Mouse (Mus musculus): Measurements from ENCODE around the gene Lima1. TPM values are rescaled to one million over a fixed set of nuclear protein-coding genes. Genes with fewer than 3 reads are reported as not detected.

Gene Lima1
- total and polyA plus RNA-seq, 2 experiments from 2014 or later: 6.9 to 8.0 TPM

DNA sequence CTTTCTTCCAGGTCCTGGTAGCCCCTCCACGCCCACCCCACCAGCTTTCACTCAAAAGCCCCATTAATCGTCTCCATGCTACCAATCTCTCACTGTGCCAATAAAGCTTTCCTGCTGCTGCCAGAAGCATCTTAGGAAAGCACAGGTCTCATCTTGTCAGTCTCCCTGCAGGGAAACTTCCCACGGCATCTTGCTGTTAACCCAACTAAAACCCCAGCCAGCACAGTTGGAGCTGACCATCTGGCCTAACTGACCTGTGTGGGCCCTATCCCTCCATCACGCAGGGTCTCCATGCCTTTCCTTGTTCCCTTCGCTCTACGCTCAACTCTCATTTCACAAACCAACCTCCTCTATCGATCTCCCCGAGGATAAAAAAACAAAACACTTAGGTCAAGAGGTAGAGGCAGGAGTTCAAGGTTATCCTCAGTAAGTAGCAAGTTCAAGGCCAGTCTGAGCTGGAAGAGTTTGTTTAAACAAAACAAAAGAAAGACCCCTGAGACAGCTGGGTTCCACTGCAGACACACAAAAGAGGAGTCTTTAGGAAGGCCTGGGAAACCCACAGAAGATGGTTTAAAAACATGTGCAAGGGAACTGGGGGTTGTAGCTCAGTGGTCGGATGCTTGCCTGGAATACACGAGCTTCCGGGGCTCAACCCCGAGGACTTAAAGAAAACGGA is 36.0 kb downstream of the Lima1 start:
- Histone ChIP-seq H3K4me1 (ENCODE audit: insufficient read depth, low read length) (no peaks in the 10 kb centered on the region), H3K4me3 (ENCODE audit: low read length) (no peak overlapping the region), H3K36me3 (ENCODE audit: insufficient read depth, low read length) (no peaks in the 10 kb centered on the region), H3K9ac (replicated peaks; ENCODE audit: low read length) (no peak overlapping the region), H3K9me3 (ENCODE audit: low read length) (no peaks in the 10 kb centered on the region), H3K27ac (no peak overlapping the region), H3K4me2 (ENCODE audit: low read depth, low read length) (no peak overlapping the region), H3K27me3 (ENCODE audit: insufficient read depth, low read length) (no peaks in the 10 kb centered on the region)
- DNase-seq (ENCODE audit: low spot score) (no peak), ATAC-seq (no peak)
- 71% methylated on average over 13 of the region's 13 CpGs for WGBS
- TF ChIP-seq CTCF (IDR thresholded peaks at IDR 0.05; ENCODE audit: low read depth): no peak

DNA sequence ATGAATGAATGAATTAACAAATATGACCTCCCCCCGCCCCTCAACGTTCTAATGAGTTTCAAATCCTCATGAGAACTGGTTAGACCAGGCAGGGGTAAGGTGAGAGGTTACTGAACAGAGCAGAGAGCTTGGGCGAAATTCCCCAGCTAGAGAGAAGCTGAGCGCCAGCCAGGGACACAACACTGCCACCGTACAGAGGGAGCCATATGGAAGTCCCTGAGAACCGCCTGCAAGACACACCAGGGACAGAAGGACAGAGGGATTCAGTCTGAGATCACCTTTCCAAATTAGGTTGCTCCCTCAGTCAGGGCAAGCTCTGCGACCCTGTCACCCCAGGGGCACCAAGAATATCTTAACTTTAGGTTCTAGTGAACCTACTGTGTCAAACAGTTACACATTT is 37.7 kb downstream of the Lima1 start:
- Histone ChIP-seq H3K4me3 (ENCODE audit: low read length) (no peak overlapping the region), H3K27me3 (ENCODE audit: insufficient read depth, low read length) (no peaks in the 10 kb centered on the region), H3K4me2 (ENCODE audit: low read depth, low read length) (no peak overlapping the region), H3K9me3 (ENCODE audit: low read length) (no peaks in the 10 kb centered on the region), H3K9ac (replicated peaks; ENCODE audit: low read length) (no peak overlapping the region), H3K4me1 (ENCODE audit: insufficient read depth, low read length) (no peaks in the 10 kb centered on the region), H3K27ac (no peak overlapping the region), H3K36me3 (ENCODE audit: insufficient read depth, low read length) (no peaks in the 10 kb centered on the region)
- 83% methylated on average over 7 of the region's 7 CpGs for WGBS
- TF ChIP-seq CTCF (IDR thresholded peaks at IDR 0.05; ENCODE audit: low read depth): no peak
- no peak for ATAC-seq
- DNase-seq (ENCODE audit: low spot score): no peak

DNA sequence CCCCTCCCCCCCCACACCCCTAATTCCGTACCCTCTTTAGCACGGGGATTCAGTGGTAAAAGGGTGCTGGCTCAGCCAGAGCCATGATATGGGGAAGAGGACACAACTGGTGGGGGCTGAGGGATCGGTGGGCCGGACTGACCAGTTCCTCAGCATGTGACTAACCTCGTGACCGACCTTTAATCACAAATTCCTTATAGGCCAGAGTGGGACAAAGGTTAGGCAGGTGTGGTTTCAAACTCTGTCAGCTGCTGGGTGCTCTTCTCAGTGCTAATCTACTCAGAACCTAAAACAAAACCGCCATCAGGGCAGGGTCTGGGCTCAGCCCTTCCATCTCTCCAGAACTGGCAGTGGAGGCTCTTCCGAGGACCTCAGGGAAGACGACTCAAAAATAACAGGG is 40.1 kb downstream of the Lima1 start:
- Histone ChIP-seq H3K4me2 (ENCODE audit: low read depth, low read length) (no peak overlapping the region), H3K27me3 (ENCODE audit: insufficient read depth, low read length) (no peaks in the 10 kb centered on the region), H3K36me3 (ENCODE audit: insufficient read depth, low read length) (no peaks in the 10 kb centered on the region), H3K4me1 (ENCODE audit: insufficient read depth, low read length) (no peaks in the 10 kb centered on the region), H3K9ac (replicated peaks; ENCODE audit: low read length) (no peak overlapping the region), H3K27ac (no peak overlapping the region), H3K4me3 (ENCODE audit: low read length) (no peak overlapping the region), H3K9me3 (ENCODE audit: low read length) (no peaks in the 10 kb centered on the region)
- WGBS: 77% methylated on average over 9 of the region's 9 CpGs
- no peak for TF ChIP-seq CTCF (IDR thresholded peaks at IDR 0.05; ENCODE audit: low read depth)
- no peak for DNase-seq (ENCODE audit: low spot score)
- no peak for ATAC-seq

DNA sequence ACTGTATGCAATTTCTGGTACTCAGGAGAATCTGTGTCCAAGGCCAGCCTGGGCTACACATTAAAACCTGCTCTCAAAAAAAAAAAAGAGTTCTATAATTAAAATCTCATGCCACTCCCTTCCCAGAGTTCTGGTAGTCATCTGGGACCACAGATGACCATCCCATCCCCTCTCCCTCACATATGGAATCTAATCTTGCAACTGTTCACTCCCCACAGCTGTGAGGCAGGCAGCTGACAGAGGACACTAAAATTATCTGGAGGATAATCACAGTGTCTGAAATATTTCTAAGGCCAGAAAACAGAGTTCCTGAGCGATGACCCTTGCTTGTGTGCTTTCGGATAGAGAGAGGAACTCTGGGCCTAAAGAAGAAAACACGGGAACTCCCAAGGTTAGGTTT is 40.6 kb downstream of the Lima1 start:
- Histone ChIP-seq H3K4me1 (ENCODE audit: insufficient read depth, low read length) (no peaks in the 10 kb centered on the region), H3K4me2 (ENCODE audit: low read depth, low read length) (no peak overlapping the region), H3K27me3 (ENCODE audit: insufficient read depth, low read length) (no peaks in the 10 kb centered on the region), H3K4me3 (ENCODE audit: low read length) (no peak overlapping the region), H3K36me3 (ENCODE audit: insufficient read depth, low read length) (no peaks in the 10 kb centered on the region), H3K27ac (no peak overlapping the region), H3K9me3 (ENCODE audit: low read length) (no peaks in the 10 kb centered on the region), H3K9ac (replicated peaks; ENCODE audit: low read length) (no peak overlapping the region)
- WGBS: 90% methylated on average over 3 of the region's 3 CpGs
- TF ChIP-seq CTCF (IDR thresholded peaks at IDR 0.05; ENCODE audit: low read depth): no peak
- DNase-seq (ENCODE audit: low spot score): no peak
- ATAC-seq: no peak

DNA sequence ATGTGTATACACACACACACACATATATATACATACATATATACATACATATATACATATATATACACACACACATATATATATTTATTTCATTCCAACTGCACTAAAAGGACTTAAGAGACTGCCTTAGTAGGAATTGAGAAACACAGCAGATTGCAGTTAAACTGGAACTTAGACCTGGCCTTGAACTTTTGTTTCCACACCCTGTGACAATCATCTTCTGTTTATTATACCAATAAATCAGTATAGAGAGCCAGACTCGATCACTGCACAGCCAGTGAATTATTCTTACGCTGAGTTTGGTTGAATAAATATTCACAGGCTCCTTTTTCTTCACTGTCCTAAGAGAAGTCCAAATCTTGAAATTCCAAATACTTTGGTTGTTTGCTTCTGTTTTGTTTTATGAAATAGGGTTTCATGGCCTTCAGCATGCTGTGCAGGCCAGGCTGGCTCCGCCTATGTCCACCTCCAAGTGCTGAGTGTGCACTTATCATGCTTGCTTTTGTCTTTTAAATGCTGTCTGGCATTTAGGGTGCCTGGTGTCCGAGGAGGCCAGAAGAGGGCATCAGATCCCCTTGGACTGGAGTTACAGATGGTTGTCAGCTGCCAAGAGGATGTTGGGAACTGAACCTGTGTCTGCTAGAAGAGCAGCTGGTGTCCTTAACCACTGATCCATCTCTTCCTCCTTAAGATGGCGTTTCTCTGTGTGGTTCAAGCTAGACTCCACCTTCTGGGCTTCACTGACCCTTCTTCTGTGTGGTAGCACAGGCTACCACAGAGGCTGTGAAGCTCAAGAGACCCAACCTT is 41.4 kb downstream of the Lima1 start:
- 82% methylated on average over 5 of the region's 5 CpGs for WGBS
- Histone ChIP-seq H3K36me3 (ENCODE audit: insufficient read depth, low read length) (no peaks in the 10 kb centered on the region), H3K27ac (no peak overlapping the region), H3K9me3 (ENCODE audit: low read length) (no peaks in the 10 kb centered on the region), H3K27me3 (ENCODE audit: insufficient read depth, low read length) (no peaks in the 10 kb centered on the region), H3K4me3 (ENCODE audit: low read length) (no peak overlapping the region), H3K4me1 (ENCODE audit: insufficient read depth, low read length) (no peaks in the 10 kb centered on the region), H3K4me2 (ENCODE audit: low read depth, low read length) (no peak overlapping the region), H3K9ac (replicated peaks; ENCODE audit: low read length) (no peak overlapping the region)
- no peak for DNase-seq (ENCODE audit: low spot score)
- no peak for ATAC-seq
- no peak for TF ChIP-seq CTCF (IDR thresholded peaks at IDR 0.05; ENCODE audit: low read depth)

DNA sequence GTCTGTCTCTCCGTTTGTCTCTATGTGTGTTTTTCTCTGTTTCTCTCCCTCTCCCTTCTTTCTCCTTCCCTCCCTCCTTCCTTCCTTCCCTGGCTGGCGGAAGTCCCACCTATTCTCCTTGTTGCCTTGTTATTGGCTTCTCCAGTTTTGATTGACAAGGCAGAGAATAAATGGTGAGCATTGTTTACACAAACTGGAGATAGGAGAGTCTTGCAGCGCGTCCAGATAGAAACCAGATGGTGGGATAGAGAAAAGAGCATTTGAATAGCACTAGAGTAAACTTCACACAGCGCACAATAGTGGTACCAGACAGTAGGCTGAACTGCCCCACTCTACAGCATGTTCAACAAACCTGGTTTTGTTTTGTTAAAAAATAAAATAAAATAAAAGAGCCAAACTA is 43.7 kb downstream of the Lima1 start:
- H3K4me1 ChIP-seq (ENCODE audit: insufficient read depth, low read length): no peaks in the 10 kb centered on the region
- no peak overlapping the region for H3K9ac ChIP-seq (replicated peaks; ENCODE audit: low read length)
- ATAC-seq (no peak), DNase-seq (ENCODE audit: low spot score) (no peak)
- WGBS: 77% methylated on average over 5 of the region's 5 CpGs
- no peaks in the 10 kb centered on the region for H3K27me3 ChIP-seq (ENCODE audit: insufficient read depth, low read length)
- no peak for TF ChIP-seq CTCF (IDR thresholded peaks at IDR 0.05; ENCODE audit: low read depth)
- no peaks in the 10 kb centered on the region for H3K36me3 ChIP-seq (ENCODE audit: insufficient read depth, low read length)
- no peaks in the 10 kb centered on the region for H3K9me3 ChIP-seq (ENCODE audit: low read length)
- H3K4me2 ChIP-seq (ENCODE audit: low read depth, low read length): no peak overlapping the region
- no peak overlapping the region for H3K27ac ChIP-seq
- H3K4me3 ChIP-seq (ENCODE audit: low read length): no peak overlapping the region

DNA sequence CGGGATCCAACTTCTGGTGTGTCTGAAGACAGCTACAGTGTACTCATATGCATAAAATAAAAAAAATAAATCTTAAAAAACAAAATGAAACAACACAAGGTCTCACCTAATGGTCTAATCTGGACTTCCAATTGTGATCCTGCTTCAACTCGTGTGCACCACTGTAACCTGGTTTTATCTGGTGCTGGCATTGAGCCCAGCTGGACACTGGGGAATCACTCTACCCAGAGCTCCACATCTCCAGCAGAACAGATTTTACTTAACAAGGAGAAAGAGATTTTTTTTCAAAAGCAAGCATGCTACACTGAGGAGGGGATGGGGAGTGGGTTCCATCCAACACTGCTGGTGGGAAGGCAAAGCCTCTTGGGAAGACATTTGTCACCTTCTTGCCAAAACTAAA is 47.2 kb downstream of the Lima1 start:
- no peak overlapping the region for H3K4me3 ChIP-seq (ENCODE audit: low read length)
- no peaks in the 10 kb centered on the region for H3K9me3 ChIP-seq (ENCODE audit: low read length)
- no peak for TF ChIP-seq CTCF (IDR thresholded peaks at IDR 0.05; ENCODE audit: low read depth)
- no peaks in the 10 kb centered on the region for H3K36me3 ChIP-seq (ENCODE audit: insufficient read depth, low read length)
- no peaks in the 10 kb centered on the region for H3K4me1 ChIP-seq (ENCODE audit: insufficient read depth, low read length)
- H3K9ac ChIP-seq (replicated peaks; ENCODE audit: low read length): no peak overlapping the region
- H3K27ac ChIP-seq: no peak overlapping the region
- ATAC-seq (no peak), DNase-seq (ENCODE audit: low spot score) (no peak)
- H3K4me2 ChIP-seq (ENCODE audit: low read depth, low read length): no peak overlapping the region
- WGBS: 59% methylated on average over 2 of the region's 2 CpGs
- no peaks in the 10 kb centered on the region for H3K27me3 ChIP-seq (ENCODE audit: insufficient read depth, low read length)

Data from hindbrain, postnatal 0 days (tissue).